Mouse (Mus musculus) ES-E14 (cell line): ENCODE results near the gene Nectin2.

Experiments
- CHD2 ChIP-seq: IDR thresholded peaks from 2 replicates; pipeline ENCODE4 v1.6.1; 2014; ENCODE audit warnings: mild to moderate bottlenecking, low read depth, low read length, inconsistent platforms
- MAFK ChIP-seq: IDR thresholded peaks from 2 replicates; pipeline ENCODE4 v1.6.1; 2014; ENCODE audit warnings: mild to moderate bottlenecking, low read depth, low read length, inconsistent platforms; ENCODE audit not compliant: insufficient read depth
- ZC3H11A ChIP-seq: IDR thresholded peaks from 2 replicates; pipeline ENCODE4 v1.6.1; 2012; ENCODE audit warnings: low read depth, mild to moderate bottlenecking, inconsistent platforms, low read length, borderline replicate concordance
- ZNF384 ChIP-seq: IDR thresholded peaks from 2 replicates; pipeline ENCODE4 v1.6.1; 2012; ENCODE audit warnings: low read depth, low read length, inconsistent platforms

DNA sequence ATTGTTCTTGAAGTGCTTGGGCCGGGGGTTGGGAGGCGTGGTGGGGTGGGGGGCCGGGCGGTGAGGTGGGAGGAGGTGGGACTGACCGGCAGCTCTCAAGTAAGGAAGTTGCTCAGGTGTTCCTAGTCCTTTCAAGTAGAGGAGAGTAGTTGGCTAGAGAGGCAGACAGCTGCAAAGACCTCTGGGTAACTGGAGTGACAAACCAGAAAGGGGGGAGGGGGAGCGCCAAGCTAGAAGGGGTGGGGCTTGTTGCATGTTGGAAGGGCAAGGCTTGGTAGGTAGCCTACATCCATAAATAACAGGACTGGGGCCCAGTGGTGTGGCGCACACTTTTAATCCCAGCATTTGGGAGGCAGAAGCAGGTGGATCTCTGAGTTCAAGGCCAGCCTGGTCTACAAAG, 31.5 kb upstream of the Nectin2 start:
- TF ChIP-seq ZNF384 (no peak), MAFK (no peak), CHD2 (no peak), ZC3H11A (no peak)
